Mouse (Mus musculus) cerebellum, adult 2 months (tissue): ENCODE data around the gene Atp1a2. TPM values are rescaled to one million over a fixed set of nuclear protein-coding genes. Genes with fewer than 3 reads are reported as not detected.

ENCODE experiments used
- DNase-seq, 2 experiments: peaks; one replicate each; pipeline ENCODE4 v3.0.0; 2021
- H3K27ac ChIP-seq: fragments of 200-500 bp; 2 replicates; pipeline ENCODE4 v1.5.1; 2012; ENCODE audit warnings: low read length, control low read depth, inconsistent platforms; ENCODE audit not compliant: insufficient read depth
- H3K27me3 ChIP-seq: fragments of 200-500 bp; 2 replicates; pipeline ENCODE4 v1.6.1; 2012; ENCODE audit warnings: inconsistent platforms, mild to moderate bottlenecking, low read length, moderate library complexity; ENCODE audit not compliant: control insufficient read depth, insufficient read depth
- H3K4me1 ChIP-seq: fragments of 200-500 bp; 2 replicates; pipeline ENCODE4 v1.6.1; 2011; ENCODE audit warnings: low read length; ENCODE audit not compliant: control insufficient read depth, insufficient read depth
- H3K4me3 ChIP-seq: fragments of 200-500 bp; replicated peaks from 2 replicates; pipeline ENCODE3; 2011; ENCODE audit warnings: mild to moderate bottlenecking, low read depth, low read length, control low read depth; ENCODE audit not compliant: insufficient read depth
- CTCF ChIP-seq: fragments of 200-500 bp; IDR thresholded peaks from 2 replicates; pipeline ENCODE4 v1.5.1; 2011; ENCODE audit warnings: low read depth, mild to moderate bottlenecking, control low read depth, low read length, moderate library complexity, borderline replicate concordance; ENCODE audit not compliant: insufficient read depth
- POLR2A ChIP-seq: fragments of 200-500 bp; IDR thresholded peaks from 2 replicates; pipeline ENCODE4 v1.6.1; 2011; ENCODE audit warnings: low read length, control low read depth, borderline replicate concordance; ENCODE audit not compliant: insufficient read depth
- WGBS: fragments of 180-500 bp; shearing (Covaris S2); methylation state at CpG from one replicate; pipeline ENCODE4 v1.1.7; 2018; 5-methylcytosine and 5-hydroxymethylcytosine counted together
- polyA plus RNA-seq: library from polyadenylated mRNA; depleted of rRNA; stranded (reverse); fragments of >200 nt; gene quantifications from 2 replicates; pipeline ENCODE4 v1.2.3, GENCODE M21; 2012

The Atp1a2 gene
- polyA plus RNA-seq, 1 experiment, result 584 TPM

GRCm38 (mm10) chr1:172323298-172323697, 25.4 kb upstream of the Atp1a2 start:
- H3K27ac ChIP-seq, result no peak overlapping the region
- 45% methylated on average over 5 of the region's 5 CpGs for WGBS

GRCm38 (mm10) chr1:172322725-172323124, 24.9 kb upstream of the Atp1a2 start:
- 60% methylated on average over 13 of the region's 13 CpGs for WGBS
- no peak overlapping the region for H3K4me3 ChIP-seq
- peaks cover 51% of the 10 kb centered on the region for H3K4me1 ChIP-seq
- H3K27me3 ChIP-seq, result no peaks in the 10 kb centered on the region
- no peak overlapping the region for H3K27ac ChIP-seq
- DNase-seq, result peak in 1 of 2 experiments; percentile 36
- TF ChIP-seq POLR2A (no peak), CTCF (no peak)

More at GRCm38 (mm10) chr1:172323298-172323697, 25.4 kb upstream of the Atp1a2 start:
- peaks cover 46% of the 10 kb centered on the region for H3K4me1 ChIP-seq
- no peak for TF ChIP-seq CTCF
- TF ChIP-seq POLR2A, result no peak
- H3K4me3 ChIP-seq, result no peak overlapping the region
- DNase-seq, result no peak
- H3K27me3 ChIP-seq, result no peaks in the 10 kb centered on the region

- peak overlapping the region; percentile 41; the same call in 1 of the 2 replicates for H3K27ac ChIP-seq
- no peak; the same call in 1 of the 2 replicates for TF ChIP-seq POLR2A
- TF ChIP-seq CTCF, result no peak
- peak in 1 of 2 experiments; percentile 48 for DNase-seq
- H3K4me3 ChIP-seq, result no peak overlapping the region
- WGBS, result 4% methylated on average over 5 of the region's 5 CpGs
- H3K4me1 ChIP-seq, result peaks cover 61% of the 10 kb centered on the region
- no peaks in the 10 kb centered on the region for H3K27me3 ChIP-seq
Observed at GRCm38 (mm10) chr1:172319921-172320411, 22.1 kb upstream of the Atp1a2 start.

- H3K27me3 ChIP-seq, result no peaks in the 10 kb centered on the region
Observed at GRCm38 (mm10) chr1:172319346-172319745, 21.5 kb upstream of the Atp1a2 start.

GRCm38 (mm10) chr1:172318424-172319035, 20.7 kb upstream of the Atp1a2 start:
- peak overlapping the region; percentile 84 for H3K27ac ChIP-seq
- DNase-seq, result peak; percentile 49 to 66
- TF ChIP-seq POLR2A (no peak), CTCF (no peak)
- H3K27me3 ChIP-seq, result no peaks in the 10 kb centered on the region
- peaks cover 65% of the 10 kb centered on the region for H3K4me1 ChIP-seq
- H3K4me3 ChIP-seq, result no peak overlapping the region
- WGBS, result 19% methylated on average over 19 of the region's 19 CpGs

More at GRCm38 (mm10) chr1:172319346-172319745, 21.5 kb upstream of the Atp1a2 start:
- TF ChIP-seq CTCF (no peak), POLR2A (peak; percentile 3; the same call in 1 of the 2 replicates)
- Histone ChIP-seq H3K4me1 (peaks cover 60% of the 10 kb centered on the region), H3K27ac (peak overlapping the region; percentile 66), H3K4me3 (no peak overlapping the region)
- DNase-seq, result peak in 1 of 2 experiments; percentile 63
- 8% methylated on average over 7 of the region's 7 CpGs for WGBS

- Histone ChIP-seq H3K27me3 (no peaks in the 10 kb centered on the region), H3K27ac (peak overlapping the region; percentile 84), H3K4me1 (peaks cover 65% of the 10 kb centered on the region), H3K4me3 (no peak overlapping the region)
- TF ChIP-seq CTCF, result no peak
- TF ChIP-seq POLR2A, result 0 out of 2 replicates have a peak, but pooled peaks have one; percentile 4
- peak; percentile 69 to 74 for DNase-seq
- 8% methylated on average over 15 of the region's 15 CpGs for WGBS
Observed at GRCm38 (mm10) chr1:172317946-172318345, 20.1 kb upstream of the Atp1a2 start.

- TF ChIP-seq CTCF (no peak), POLR2A (0 out of 2 replicates have a peak, but pooled peaks have one; percentile 16)
- Histone ChIP-seq H3K27ac (peak overlapping the region; percentile 44; the same call in 1 of the 2 replicates), H3K27me3 (no peaks in the 10 kb centered on the region), H3K4me1 (peaks cover 60% of the 10 kb centered on the region), H3K4me3 (no peak overlapping the region)
- peak; percentile 38 to 60 for DNase-seq
- WGBS, result 46% methylated on average over 18 of the region's 18 CpGs
Observed at GRCm38 (mm10) chr1:172317431-172317830, 19.6 kb upstream of the Atp1a2 start.

GRCm38 (mm10) chr1:172314911-172315310, 17.0 kb upstream of the Atp1a2 start:
- Histone ChIP-seq H3K27ac (no peak overlapping the region), H3K4me3 (no peak overlapping the region), H3K27me3 (no peaks in the 10 kb centered on the region), H3K4me1 (peaks cover 47% of the 10 kb centered on the region)
- no peak for TF ChIP-seq POLR2A
- TF ChIP-seq CTCF, result no peak
- WGBS, result 32% methylated on average over 3 of the region's 3 CpGs
- DNase-seq, result peak in 1 of 2 experiments; percentile 27
